Mouse (Mus musculus) ovary, postnatal 14 days (tissue): ENCODE data around the gene Olfr402.
A peak's percentile ranks its signal among the peaks of the same experiment; 100 is the strongest.
"Not testable (repeated sequence)": the region's sequence is repeated elsewhere in the genome, so short reads cannot be mapped to it uniquely, and the experiment has no call there.

Experiments used
- DNase-seq: peaks from one replicate; pipeline ENCODE4 v3.0.0; 2022; ENCODE audit warnings: low spot score

Olfr402 gene

GRCm38 (mm10) chr11:74153229-74153628, at the start of gene Olfr402:
TSS of gene Olfr402 (plus strand) at chr11:74153529.
- no peak for DNase-seq

- no peak for DNase-seq
Measured at GRCm38 (mm10) chr11:74105066-74105465, 48.3 kb upstream of the Olfr402 start.

GRCm38 (mm10) chr11:74113412-74113811, 39.9 kb upstream of the Olfr402 start, which contains the start of gene Olfr401:
TSS of gene Olfr401 (plus strand) at chr11:74113712.
- no peak for DNase-seq

GRCm38 (mm10) chr11:74140001-74140400, 13.3 kb upstream of the Olfr402 start:
- not testable (repeated sequence) for DNase-seq

- no peak for DNase-seq
Measured at GRCm38 (mm10) chr11:74145866-74146265, 7.5 kb upstream of the Olfr402 start.

GRCm38 (mm10) chr11:74168771-74169170, 15.4 kb downstream of the Olfr402 start:
- no peak for DNase-seq

- peak; percentile 1 for DNase-seq
Measured at GRCm38 (mm10) chr11:74183168-74183567, 29.8 kb downstream of the Olfr402 start.

- DNase-seq, result no peak
Measured at GRCm38 (mm10) chr11:74183745-74184144, 30.4 kb downstream of the Olfr402 start.

GRCm38 (mm10) chr11:74185949-74186348, 32.6 kb downstream of the Olfr402 start, which contains the start of gene Olfr403:
TSS of gene Olfr403 (plus strand) at chr11:74186249.
- DNase-seq, result no peak
